Mouse (Mus musculus) kidney, postnatal 0 days (tissue): ENCODE measurements around the gene Kirrel3. TPM values are rescaled to one million over a fixed set of nuclear protein-coding genes. Genes with fewer than 3 reads are reported as not detected.
A peak's percentile ranks its signal among the peaks of the same experiment; 100 is the strongest.

Experiments
- ATAC-seq: fragments of 200-750 bp; cut with Nextera tagmentation; replicated peaks from 2 replicates; pipeline ENCODE4 v1.8.0; 2017; ENCODE audit warnings: low read depth, moderate number of reproducible peaks, moderate TSS enrichment, moderate library complexity; ENCODE audit not compliant: low FRiP score
- DNase-seq: peaks from one replicate; pipeline ENCODE4 v3.0.0-alpha.2; 2016; ENCODE audit warnings: low spot score
- H3K27ac ChIP-seq: fragments of 300-500 bp; sonication (generic); 2 replicates; pipeline ENCODE4 v1.5.1; 2014; ENCODE audit warnings: mild to moderate bottlenecking
- H3K27me3 ChIP-seq: fragments of 300-500 bp; sonication (generic); 2 replicates; pipeline ENCODE4 v1.6.1; 2014; ENCODE audit warnings: low read length, mixed read lengths; ENCODE audit not compliant: insufficient read depth
- H3K36me3 ChIP-seq: fragments of 300-500 bp; sonication (generic); 2 replicates; pipeline ENCODE4 v1.6.1; 2014; ENCODE audit warnings: low read length, mixed read lengths; ENCODE audit not compliant: insufficient read depth
- H3K4me1 ChIP-seq: fragments of 300-500 bp; sonication (generic); replicated peaks from 2 replicates; pipeline ENCODE4 v1.6.1; 2014; ENCODE audit warnings: antibody characterized with exemption, low read length, mixed read lengths; ENCODE audit not compliant: insufficient read depth
- H3K4me2 ChIP-seq: fragments of 300-500 bp; sonication (generic); 2 replicates; pipeline ENCODE4 v1.6.1; 2014; ENCODE audit warnings: mild to moderate bottlenecking, low read length, moderate library complexity, mixed read lengths
- H3K4me3 ChIP-seq: fragments of 300-500 bp; sonication (generic); replicated peaks from 2 replicates; pipeline ENCODE4 v1.5.1; 2014; ENCODE audit warnings: low read depth, low read length
- H3K9ac ChIP-seq: fragments of 300-500 bp; sonication (generic); 2 replicates; pipeline ENCODE4 v1.6.1; 2014; ENCODE audit warnings: low read depth, low read length
- H3K9me3 ChIP-seq: fragments of 300-500 bp; sonication (generic); replicated peaks from 2 replicates; pipeline ENCODE4 v1.6.1; 2016; ENCODE audit warnings: low read length, inconsistent platforms, mixed read lengths
- CTCF ChIP-seq: IDR thresholded peaks from 2 replicates; pipeline ENCODE4 v1.5.1; 2016; ENCODE audit warnings: antibody characterized with exemption, low read depth, mild to moderate bottlenecking, moderate library complexity
- WGBS: fragments of 180-500 bp; shearing (Covaris S2); extraction: QIAGEN DNeasy Blood & Tissue Kit; methylation state at CpG from one replicate; pipeline ENCODE4 v1.1.7; 2014; 5-methylcytosine and 5-hydroxymethylcytosine counted together
- polyA plus RNA-seq: library from polyadenylated mRNA; unstranded; fragments of >200 nt; fragmentation: Nextera tagmentation; extraction: Ambion mirVana; gene quantifications from 2 replicates; pipeline ENCODE4 v1.2.1, GENCODE M21; 2015

Gene Kirrel3
- polyA plus RNA-seq, 1 experiment from 2014 or later, result 0.82 TPM

DNA sequence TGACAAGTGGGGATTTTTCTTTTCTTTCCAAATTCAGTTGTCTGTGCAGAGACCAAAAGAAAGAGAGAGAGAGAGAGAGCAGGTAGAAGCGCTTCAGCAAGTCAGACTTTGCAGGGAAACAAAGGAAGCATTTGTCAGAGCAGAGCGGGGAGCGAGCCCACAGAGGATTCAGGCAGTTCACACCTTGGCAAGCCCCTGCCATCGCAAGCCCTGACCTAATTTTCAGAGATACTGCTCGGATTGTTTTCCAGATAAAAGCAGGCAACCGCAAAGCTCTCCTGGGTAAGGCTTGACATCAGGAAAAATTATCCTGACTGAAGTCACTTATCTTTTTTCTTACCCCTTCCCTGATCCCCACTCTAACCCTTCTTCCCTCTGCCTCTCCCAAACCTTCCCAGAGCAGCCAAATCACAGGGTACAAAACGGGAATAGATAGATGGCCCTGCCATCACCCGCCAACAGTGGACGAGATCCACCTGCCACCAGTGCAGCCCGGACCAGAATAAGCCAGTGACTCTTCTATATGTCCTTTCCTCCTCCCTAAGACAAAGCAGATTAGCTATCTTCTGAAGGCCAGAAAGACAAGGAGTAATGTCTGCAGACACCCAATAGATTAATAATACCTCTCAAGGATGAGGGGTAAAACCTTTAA, 332.8 kb downstream of the Kirrel3 start:
- no peak for DNase-seq
- H3K9me3 ChIP-seq, result no peaks in the 10 kb centered on the region
- H3K36me3 ChIP-seq, result no peaks in the 10 kb centered on the region
- H3K4me2 ChIP-seq, result no peak overlapping the region
- H3K4me3 ChIP-seq, result no peak overlapping the region
- H3K27ac ChIP-seq, result no peak overlapping the region
- H3K9ac ChIP-seq, result no peak overlapping the region
- no peaks in the 10 kb centered on the region for H3K4me1 ChIP-seq
- no peaks in the 10 kb centered on the region for H3K27me3 ChIP-seq
- no peak for TF ChIP-seq CTCF
- 25% methylated on average over 10 of the region's 10 CpGs for WGBS
- no peak for ATAC-seq

DNA sequence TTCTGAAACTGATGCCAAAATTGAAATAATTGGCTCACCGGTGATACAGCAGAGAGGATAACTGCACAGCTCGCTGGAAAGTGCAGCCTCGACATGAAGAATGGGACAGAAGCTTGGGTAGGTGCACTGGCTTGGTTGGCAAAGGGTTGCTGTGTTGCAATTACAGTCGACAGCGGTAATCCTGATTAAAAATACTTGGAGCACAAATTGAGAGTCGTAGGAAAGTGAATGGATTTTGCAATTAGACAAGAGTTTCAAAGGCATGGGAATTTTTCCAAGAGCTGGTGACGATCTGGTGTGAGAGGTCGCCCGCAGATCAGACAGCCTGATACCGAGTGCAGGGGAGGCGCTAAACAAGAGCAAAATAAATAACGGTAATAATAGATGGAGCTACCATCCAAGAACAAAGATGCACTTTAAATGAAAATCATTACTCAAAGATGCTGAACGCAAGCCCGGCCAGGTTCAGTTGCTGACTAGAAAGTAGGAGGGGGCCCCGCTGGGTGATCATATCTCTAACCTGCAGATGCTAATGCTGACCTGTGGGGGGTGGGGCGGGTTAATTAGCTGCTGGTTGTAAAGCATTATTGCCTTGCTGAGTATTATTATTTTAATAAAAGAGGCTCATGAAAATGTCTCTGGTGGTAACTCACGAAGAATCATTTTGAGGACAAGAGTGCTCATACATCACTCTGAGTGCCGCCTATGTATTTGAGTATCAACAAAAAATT, 338.8 kb downstream of the Kirrel3 start:
- Histone ChIP-seq H3K27ac (no peak overlapping the region), H3K9me3 (no peaks in the 10 kb centered on the region), H3K36me3 (no peaks in the 10 kb centered on the region), H3K27me3 (no peaks in the 10 kb centered on the region), H3K4me1 (no peaks in the 10 kb centered on the region), H3K4me2 (no peak overlapping the region), H3K4me3 (no peak overlapping the region), H3K9ac (no peak overlapping the region)
- no peak for DNase-seq
- no peak for ATAC-seq
- no peak for TF ChIP-seq CTCF
- WGBS, result 37% methylated on average over 18 of the region's 18 CpGs

DNA sequence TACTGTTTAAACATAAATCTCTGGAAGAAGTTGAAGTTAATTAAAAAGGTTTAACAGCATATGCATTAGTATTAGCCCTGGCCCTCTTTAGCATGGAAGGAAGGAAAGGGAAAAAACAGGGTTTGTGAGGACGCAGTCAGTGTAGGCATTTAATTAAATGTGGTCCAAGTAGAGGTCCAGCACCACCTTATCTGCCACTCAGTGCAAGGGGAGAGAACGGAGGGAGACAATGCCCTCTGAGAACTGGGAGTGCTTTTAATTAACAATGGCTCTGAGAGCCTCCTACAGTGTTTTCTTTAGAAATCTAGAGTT, 339.4 kb downstream of the Kirrel3 start:
- Histone ChIP-seq H3K9me3 (no peaks in the 10 kb centered on the region), H3K27ac (no peak overlapping the region), H3K36me3 (no peaks in the 10 kb centered on the region), H3K4me3 (no peak overlapping the region), H3K27me3 (no peaks in the 10 kb centered on the region), H3K4me2 (no peak overlapping the region), H3K9ac (no peak overlapping the region), H3K4me1 (no peaks in the 10 kb centered on the region)
- ATAC-seq (no peak), DNase-seq (peak; percentile 64)
- WGBS, result 22% methylated on average over 2 of the region's 2 CpGs
- TF ChIP-seq CTCF, result no peak

DNA sequence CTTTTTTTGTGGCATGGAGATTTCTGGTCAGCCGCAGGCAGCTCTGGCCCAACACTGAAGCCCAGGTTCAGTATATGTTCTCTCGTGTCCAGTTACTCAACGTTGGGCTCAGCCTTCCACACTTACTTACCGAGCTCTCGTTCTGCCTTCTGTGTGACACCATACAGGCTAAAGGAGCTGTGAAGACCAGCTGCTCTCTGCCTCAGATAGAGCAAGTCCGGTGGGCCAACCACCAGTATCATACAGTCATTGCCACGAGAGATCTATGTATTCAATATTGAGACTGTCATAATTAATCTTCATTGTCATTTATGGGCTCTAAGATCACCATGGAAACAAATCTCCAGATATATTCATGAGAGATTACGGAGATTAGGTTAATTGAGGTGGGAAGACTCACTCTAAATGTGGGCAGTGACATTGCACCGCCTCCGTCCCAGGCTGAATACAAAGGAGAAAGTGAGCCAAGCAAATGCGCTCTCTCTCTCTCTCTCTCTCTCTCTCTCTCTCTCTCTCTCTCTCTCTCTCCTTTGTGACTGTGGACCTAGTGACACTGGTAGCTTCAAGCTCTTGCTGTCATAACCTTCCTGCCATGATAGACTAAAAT, 339.8 kb downstream of the Kirrel3 start:
- 52% methylated on average over 11 of the region's 11 CpGs for WGBS
- ATAC-seq, result no peak
- no peaks in the 10 kb centered on the region for H3K36me3 ChIP-seq

DNA sequence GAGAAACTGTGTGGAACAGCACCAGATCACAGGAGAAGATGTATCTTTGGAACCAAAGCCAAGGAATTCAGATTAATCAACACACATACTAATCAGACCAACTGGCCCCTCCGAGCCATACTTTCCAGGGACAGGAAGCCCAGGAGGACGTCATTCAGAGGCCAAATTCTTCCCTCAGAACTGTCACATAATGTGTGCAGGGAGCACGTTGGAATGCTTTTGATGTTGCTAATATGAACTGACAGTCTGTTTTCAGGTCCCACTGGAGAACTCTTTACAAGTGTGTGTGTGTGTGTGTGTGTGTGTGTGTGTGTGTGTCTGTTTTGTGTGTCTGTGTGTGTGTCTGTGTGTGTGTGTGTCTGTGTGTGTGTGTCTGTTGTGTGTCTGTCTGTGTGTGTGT, 345.0 kb downstream of the Kirrel3 start:
- H3K9ac ChIP-seq, result no peak overlapping the region
- no peaks in the 10 kb centered on the region for H3K27me3 ChIP-seq
- no peaks in the 10 kb centered on the region for H3K36me3 ChIP-seq
- ATAC-seq, result no peak
- no peak overlapping the region for H3K4me2 ChIP-seq
- no peaks in the 10 kb centered on the region for H3K4me1 ChIP-seq
- no peak for DNase-seq
- no peak for TF ChIP-seq CTCF
- no peak overlapping the region for H3K4me3 ChIP-seq
- H3K27ac ChIP-seq, result no peak overlapping the region
- H3K9me3 ChIP-seq, result no peaks in the 10 kb centered on the region
- 41% methylated on average over 3 of the region's 3 CpGs for WGBS

More for the DNA sequence above, 339.8 kb downstream of the Kirrel3 start:
- TF ChIP-seq CTCF, result no peak
- H3K4me3 ChIP-seq, result no peak overlapping the region
- H3K9ac ChIP-seq, result no peak overlapping the region
- no peak overlapping the region for H3K27ac ChIP-seq
- no peak for DNase-seq
- no peaks in the 10 kb centered on the region for H3K27me3 ChIP-seq
- no peak overlapping the region for H3K4me2 ChIP-seq
- no peaks in the 10 kb centered on the region for H3K9me3 ChIP-seq
- no peaks in the 10 kb centered on the region for H3K4me1 ChIP-seq

DNA sequence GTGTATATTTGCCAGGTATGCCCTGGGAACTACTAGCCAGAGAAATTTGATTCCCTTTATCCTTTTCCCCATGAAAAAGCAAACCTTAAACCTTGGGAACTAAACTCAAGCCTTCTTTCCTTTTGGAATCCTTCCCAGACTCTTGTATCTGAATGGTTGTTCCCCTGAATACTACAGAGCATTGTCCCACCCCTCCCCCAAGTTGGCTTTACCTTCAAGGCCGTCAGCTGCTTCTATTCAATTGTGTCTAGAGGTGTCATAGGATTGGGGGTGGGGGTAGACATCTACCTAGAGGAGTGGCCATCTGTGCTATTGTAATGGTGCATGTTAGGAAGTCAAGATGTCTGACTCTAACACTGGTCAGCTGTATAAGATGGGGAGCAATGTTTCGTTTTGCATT, 351.1 kb downstream of the Kirrel3 start:
- TF ChIP-seq CTCF, result no peak
- 60% methylated on average over 2 of the region's 2 CpGs for WGBS
- no peak overlapping the region for H3K27ac ChIP-seq

More for the DNA sequence above, 351.1 kb downstream of the Kirrel3 start:
- Histone ChIP-seq H3K36me3 (no peaks in the 10 kb centered on the region), H3K9ac (no peak overlapping the region), H3K9me3 (no peaks in the 10 kb centered on the region), H3K27me3 (no peaks in the 10 kb centered on the region), H3K4me3 (no peak overlapping the region), H3K4me2 (no peak overlapping the region), H3K4me1 (no peaks in the 10 kb centered on the region)
- ATAC-seq (no peak), DNase-seq (no peak)
